Mouse (Mus musculus): ENCODE results near the gene Akirin1.
A peak's percentile ranks its signal among the peaks of the same experiment; 100 is the strongest.

Akirin1 gene

GRCm38 (mm10) chr4:123717574-123718433 is 32.3 kb downstream of the Akirin1 start, which contains the start of gene Ndufs5:
Ndufs5 (minus strand) TSS chr4:123718202.
- DNase-seq: peak; percentile 89 to 92

DNA sequence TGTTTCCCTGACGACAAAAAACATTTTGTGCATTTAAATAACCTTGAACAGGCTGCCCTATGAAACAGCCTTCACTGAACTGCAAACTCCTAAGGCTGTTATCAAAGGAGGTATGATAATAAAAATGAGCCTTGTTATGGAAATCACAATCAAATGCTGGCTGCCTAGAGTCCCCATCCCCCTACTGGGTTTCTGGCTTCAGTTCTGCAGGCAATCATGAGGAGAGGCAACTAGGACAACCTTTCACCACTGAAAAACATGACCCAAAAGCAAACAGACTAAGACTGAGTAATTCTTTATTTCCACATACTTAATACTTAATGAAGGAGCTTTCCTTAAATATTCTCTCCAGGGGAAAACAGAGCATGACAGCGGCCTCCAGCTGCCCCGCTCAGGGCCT is 37.7 kb downstream of the Akirin1 start:
- DNase-seq: no peak

DNA sequence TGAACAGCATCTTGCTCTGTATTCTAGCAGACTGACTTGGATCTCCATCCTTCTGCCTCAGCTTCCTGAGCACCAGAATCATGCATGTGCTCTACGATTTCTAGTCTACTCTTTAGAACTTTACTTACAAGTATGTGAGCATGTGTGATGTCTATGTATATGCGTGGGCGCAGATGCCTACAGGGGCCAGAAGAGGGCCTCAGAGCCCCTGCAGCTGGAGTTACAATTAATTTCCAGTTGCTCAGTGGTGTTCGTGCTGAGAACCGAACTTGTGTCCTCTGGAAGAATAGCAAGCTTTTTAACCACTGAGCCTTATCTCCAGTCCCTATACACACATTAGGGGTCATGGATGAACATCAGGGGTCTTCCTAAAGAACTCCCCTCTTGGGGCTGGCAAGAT is 42.8 kb downstream of the Akirin1 start:
- DNase-seq: no peak

DNA sequence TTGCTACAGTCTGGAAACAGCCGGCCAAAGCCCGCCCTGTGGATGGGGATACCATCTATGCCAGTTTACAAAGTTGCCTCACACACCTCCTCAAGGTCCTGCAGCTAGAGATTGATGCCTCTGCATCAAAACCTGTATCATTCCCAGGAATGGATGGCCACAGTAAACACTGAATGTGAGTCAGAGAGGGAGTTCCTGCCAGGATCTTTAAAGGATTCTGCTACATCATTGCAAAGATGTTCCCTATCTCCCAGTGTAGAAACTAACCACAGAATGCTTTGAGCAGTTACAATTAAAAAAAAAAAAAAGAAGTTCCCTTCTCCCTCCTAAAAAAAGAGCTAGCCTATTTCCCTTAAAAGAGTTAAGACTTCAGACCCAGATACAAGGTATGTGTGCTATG is 44.8 kb downstream of the Akirin1 start:
- DNase-seq: no peak

DNA sequence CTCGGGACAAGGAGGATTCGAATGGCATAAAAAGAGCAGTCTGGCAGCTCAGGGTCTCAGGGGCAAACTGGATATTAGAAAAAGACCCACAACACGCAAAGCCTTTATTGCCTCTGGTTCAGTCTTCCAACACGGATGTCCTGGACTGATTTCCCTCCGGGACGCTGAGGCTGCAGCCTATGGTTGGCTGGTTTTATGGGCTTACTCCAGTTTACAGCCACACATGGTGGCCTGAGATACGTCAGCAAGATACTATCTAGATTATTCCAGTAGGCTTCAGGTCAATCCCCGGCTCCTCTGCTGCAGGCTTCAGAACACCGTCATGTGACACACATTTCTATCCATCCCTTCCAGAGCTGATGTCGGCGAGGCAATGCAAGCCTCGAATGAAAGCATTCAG is 56.8 kb downstream of the Akirin1 start:
- no peak for DNase-seq

GRCm38 (mm10) chr4:123692071-123692470 is 58.1 kb downstream of the Akirin1 start:
- DNase-seq: no peak

DNA sequence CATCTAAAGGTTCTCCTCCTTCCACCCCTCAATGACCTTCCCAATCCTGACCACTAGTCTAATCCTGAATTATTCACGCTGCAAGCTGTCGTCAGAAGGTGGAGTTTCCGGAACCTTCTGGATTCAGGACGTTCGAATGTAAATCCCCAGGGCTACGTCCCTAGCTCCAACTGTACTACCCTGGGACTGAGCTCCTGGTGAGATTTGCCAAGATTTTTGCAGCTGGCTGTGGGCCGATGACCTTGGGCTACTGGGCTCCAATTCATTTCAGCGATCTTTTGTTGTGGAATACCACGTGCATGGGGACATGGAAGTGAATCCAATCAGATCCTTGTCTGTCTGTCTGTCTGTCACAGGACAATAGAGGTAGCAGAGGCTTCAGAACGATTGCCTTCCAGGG is 59.8 kb downstream of the Akirin1 start:
- DNase-seq: no peak

DNA sequence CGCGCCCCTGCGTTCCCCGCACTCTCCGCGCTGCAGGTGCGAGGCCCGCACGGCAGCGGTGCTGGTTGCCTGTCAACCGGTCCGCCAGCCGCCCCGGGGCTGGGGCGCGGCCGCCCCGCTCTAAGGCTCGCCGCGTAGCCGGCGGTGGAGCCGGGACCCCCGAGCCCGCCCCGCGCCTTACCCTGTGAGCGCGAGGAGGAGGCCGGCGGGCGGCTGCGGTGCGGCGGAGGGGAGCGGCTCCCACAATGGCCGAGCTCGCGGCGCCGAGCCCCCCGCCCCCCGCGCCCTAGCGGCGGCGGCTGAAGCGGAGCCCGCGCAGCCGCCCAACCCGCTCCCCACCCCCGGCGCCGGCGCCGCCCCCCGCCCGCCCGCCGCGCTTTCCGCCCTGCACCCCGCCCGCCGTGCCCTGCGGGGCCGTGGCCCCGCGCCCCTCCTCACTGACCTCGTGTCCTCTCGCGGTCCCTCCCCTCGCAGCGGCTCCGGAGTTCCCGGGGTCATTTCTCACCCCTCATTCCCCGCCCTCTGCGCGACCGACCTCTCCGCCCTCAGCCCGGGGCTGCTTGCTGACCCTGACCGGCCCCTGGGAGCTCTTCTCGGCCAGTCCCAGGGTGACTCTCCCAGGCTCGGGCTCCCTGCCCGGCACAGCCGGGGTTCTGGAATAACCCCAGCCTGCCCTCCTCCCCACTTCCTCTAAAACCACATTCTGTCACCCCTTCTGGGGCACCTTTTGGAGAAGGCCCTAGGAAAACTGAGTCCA is 62.9 kb downstream of the Akirin1 start:
- DNase-seq: no peak

DNA sequence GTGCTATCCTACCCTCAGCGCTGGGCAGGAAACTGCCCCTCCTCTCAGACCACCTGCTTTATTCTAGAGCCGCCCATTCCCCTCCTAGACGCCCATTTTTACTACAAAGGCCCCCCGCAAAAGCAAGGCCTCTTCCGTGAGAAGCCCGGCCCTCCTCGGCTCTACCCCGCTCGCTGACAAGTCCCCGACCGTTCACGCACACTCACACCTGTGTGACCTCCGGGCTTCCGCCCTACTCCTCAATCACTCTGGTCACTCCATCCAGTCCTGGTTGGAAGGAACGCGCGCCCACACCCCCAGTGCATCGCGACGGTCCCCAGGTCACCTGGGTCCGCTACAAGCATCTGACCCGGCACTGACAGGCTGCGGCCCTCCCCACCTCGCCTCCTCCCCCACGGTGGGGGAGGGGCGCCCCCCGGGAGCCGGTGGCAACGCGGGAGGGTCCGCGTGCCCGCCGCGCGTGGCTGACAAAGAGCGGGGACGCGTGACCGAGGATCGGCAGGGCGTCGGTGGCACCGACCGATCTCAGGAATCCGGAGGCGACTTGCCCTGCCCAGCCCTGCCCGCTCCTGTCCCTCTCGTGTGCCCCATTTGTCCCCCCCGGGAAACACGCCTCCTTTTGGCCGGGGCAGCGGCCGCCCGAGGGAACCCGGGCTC is 63.6 kb downstream of the Akirin1 start:
- DNase-seq: no peak

GRCm38 (mm10) chr4:123685506-123686242 is 64.5 kb downstream of the Akirin1 start:
- DNase-seq: no peak

DNA sequence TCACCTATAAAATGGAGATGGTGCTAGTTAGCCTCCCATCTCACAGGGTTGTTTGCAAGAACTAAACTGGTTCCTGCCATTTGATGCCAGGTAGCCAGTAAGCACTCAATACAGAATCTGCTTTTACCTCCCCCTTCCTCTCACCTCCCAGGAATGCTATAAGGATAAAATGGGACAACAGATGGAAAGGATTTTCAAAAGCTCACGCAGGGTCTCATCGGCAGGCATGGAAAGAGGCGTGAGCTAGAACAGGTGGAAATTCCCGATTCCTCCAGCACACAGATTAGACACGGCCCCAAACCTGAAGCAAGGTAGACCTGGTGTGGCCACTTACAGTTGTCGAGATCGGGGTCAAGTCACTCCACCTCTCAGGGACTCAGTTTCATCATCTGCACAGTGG is 65.1 kb downstream of the Akirin1 start:
- no peak for DNase-seq
